Mouse (Mus musculus): ENCODE data around the gene Fam129b. TPM values are rescaled to one million over a fixed set of nuclear protein-coding genes. Genes with fewer than 3 reads are reported as not detected.
A peak's percentile ranks its signal among the peaks of the same experiment; 100 is the strongest.

The Fam129b gene
- total RNA-seq, 2 experiments from 2014 or later, result 40.4 to 46.2 TPM

- DNase-seq, result no peak
- intact Hi-C loops (cut with DNase I), result no loop called here
Measured at GRCm38 (mm10) chr2:32888029-32888428, 12.1 kb downstream of the Fam129b start.

- no peak for DNase-seq
- intact Hi-C loops (cut with DNase I), result no loop called here
Measured at GRCm38 (mm10) chr2:32888551-32888950, 12.6 kb downstream of the Fam129b start.

DNA sequence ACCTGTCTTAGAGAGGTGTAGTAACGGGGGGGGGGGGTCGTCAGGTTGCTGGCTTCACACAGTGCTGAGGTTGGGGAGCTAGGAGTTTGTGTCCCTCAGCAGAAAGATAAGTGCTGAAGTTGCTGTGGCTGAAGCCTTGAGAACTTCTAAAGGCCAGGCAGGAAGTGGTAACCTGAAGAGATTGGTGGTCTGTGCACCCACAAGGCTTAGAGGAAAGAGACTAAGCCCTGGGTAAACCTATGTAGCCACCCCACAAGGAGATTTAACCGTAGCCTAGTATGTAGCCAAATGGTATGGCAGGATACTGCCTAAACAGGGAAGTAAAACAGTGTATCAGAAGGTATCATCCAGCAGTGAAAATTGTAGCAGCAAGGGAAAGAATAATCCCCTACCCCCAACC is 14.4 kb downstream of the Fam129b start:
- no peak for DNase-seq
- intact Hi-C loops (cut with DNase I), result no loop called here

- DNase-seq, result no peak
- intact Hi-C loops (cut with DNase I), result no loop called here
Measured at GRCm38 (mm10) chr2:32891278-32891677, 15.4 kb downstream of the Fam129b start.

- no peak for DNase-seq
- intact Hi-C loops (cut with DNase I), result no loop called here
Measured at GRCm38 (mm10) chr2:32892490-32892889, 16.6 kb downstream of the Fam129b start.

GRCm38 (mm10) chr2:32894097-32894496 is 18.2 kb downstream of the Fam129b start:
- no peak for DNase-seq
- intact Hi-C loops (cut with DNase I), result no loop called here

GRCm38 (mm10) chr2:32895606-32896106 is 19.7 kb downstream of the Fam129b start:
- intact Hi-C loops (cut with DNase I), result no loop called here
- DNase-seq, result no peak

GRCm38 (mm10) chr2:32896507-32897147 is 20.7 kb downstream of the Fam129b start:
- no peak for DNase-seq
- intact Hi-C loops (cut with DNase I), result no loop called here

DNA sequence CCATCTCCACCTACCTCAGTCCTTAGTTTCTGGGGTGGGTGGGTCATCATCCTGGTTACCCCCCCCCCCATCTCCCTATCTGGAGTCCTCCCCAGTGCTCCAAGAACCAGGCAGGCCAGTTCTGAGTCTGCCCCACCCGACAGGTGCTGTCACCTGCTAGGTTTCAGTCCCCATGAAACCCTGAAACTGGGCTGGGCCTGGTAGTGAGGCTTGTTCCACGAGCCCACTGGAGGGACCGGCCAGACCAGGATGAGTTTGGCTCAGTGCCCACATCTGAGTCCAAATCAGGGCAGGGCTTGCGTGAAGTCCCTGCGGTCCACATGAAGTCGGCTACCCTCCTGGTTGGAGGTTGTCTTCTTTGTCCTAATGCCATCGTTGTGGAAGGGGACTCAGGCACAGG is 23.1 kb downstream of the Fam129b start:
- intact Hi-C loops (cut with DNase I), result no loop called here
- no peak for DNase-seq

DNA sequence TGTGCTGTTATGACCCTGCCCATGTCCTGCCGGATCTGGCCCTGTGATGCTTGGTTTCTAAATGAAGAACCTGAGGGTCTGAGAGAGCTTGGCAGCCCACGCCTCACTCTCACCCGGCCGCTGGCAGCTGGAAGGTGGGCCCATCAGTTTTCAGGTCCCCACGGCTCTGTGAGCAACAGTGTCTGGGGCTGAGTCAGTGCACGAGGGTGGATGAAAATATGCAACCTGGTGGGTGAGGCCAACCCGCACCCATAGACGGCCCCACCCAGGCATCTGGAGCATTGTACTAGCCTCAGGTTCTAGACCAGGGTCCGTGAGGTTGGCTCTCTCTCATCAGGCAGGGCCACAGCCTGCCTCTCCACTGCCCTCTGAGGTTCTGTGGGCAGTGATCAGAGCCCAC is 26.2 kb downstream of the Fam129b start:
- intact Hi-C loops (cut with DNase I), result no loop called here
- DNase-seq, result no peak

DNA sequence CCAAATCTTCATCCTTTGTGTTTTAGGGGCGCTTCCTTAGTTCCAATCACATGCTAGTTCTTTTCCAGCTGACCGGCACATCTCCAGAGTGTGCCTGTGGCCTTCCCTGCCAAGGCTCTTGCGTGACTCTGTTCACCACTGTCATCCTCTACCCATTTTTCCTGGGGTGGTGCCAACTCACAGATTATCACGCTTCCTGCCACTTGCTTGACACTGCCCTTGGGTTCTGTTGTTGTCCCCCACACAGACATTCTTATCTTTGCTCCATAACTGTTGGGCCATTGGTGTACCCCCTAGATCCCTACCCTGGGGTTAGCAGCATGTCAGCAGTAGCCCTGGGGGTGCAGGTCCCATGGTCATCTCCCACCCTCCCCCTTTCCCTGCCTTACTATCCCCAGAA is 27.6 kb downstream of the Fam129b start:
- intact Hi-C loops (cut with DNase I), result no loop called here
- no peak for DNase-seq

DNA sequence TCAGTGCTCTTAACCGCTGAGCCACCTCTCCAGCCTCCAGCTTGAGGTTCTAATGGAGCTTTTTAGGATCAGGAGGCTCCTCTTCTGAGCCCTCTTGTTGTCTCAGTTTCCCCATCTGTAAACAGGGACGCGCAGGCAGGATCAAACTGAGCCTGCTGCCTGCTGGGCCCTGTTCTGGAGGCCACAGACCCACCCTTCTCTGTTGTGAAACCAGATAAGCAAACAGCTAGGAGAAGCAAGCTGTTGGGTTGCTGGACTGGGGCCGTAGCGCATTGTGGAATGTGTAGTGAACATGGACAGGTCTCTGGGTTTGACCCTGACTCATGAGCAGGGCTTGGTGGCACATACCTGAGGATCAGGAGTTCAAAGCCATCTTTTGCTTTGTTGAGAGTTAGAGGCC is 28.7 kb downstream of the Fam129b start:
- intact Hi-C loops (cut with DNase I), result no loop called here
- no peak for DNase-seq

DNA sequence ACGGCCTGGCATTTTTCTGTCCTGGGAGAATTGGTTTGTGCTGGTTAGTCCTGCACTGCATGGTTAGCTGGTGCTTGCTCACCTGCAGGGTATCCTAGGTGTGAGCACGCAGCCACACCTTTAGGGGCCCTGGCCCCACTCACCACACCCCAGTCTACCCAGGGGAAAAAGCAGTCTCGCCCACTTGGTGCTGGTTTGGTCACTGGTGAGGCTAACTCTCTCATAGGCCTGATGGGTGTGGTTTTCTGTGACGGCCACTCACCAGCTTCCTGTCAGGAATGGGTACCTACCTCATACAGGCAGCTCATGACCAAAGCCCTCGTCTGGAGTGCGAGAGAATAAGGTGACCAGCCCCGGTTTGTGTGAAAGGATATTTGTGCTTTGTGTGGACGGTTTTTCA is 29.4 kb downstream of the Fam129b start:
- intact Hi-C loops (cut with DNase I), result no loop called here

DNA sequence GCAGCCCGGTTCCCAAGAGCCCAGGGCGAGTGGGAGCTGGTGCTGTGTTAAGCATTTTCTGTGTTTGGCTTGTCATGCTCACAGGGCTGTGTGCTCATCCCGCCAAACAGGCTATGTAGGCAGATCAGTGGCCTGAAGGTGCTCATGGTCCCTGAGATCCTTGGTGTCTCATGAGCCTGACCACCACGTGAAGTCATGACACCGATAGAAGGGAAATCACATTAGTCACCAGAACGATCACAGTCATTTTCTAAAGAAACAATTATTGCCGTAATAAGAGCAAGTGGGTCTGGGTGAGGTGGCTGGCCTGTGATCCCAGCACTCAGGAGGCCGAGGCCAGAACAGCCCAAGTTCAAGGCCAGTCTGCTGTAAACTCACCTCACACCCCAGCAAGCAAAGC is 31.5 kb downstream of the Fam129b start:
- no peak for DNase-seq
- intact Hi-C loops (cut with DNase I), result no loop called here

More for the DNA sequence above, 29.4 kb downstream of the Fam129b start:
- DNase-seq, result no peak

- intact Hi-C loops (cut with DNase I), result no loop called here
- peak; percentile 82 to 83 for DNase-seq
Measured at GRCm38 (mm10) chr2:32908272-32908671, 32.4 kb downstream of the Fam129b start.

- intact Hi-C loops (cut with DNase I), result no loop called here
- DNase-seq, result peak; percentile 63 to 65
Measured at GRCm38 (mm10) chr2:32908796-32909195, 32.9 kb downstream of the Fam129b start.

DNA sequence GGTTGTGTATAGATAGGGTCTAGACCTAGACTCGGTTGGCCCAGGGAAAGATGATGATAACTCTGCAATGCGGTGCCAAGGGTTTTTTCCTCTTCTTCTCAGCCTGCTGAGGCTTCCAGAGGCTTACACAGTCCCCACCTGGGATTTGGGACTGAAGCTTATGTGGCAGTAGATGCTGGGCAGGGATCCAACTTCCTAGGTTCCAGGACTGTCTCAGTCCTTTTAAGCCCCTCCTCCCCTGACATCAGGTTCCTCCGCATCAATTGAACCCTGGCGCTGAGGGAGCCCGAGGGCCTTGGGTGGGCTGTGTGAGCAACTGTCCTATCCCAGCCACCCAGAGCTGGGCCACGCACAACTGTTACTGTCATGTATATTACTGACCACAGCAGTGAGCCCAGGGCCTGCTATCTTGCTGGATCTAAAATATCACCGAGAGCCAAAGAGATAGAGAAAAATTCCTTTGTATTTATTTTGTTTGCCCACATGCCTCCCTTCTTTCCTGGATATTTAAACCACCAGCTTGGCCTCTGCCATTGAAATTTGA is 35.8 kb downstream of the Fam129b start:
- intact Hi-C loops (cut with DNase I), result loop anchor here (1.0 to 2.0 kb wide), 2 partner anchors 35 to 46 kb away; partner anchors contain the start of gene Fam129b
- DNase-seq, result no peak

DNA sequence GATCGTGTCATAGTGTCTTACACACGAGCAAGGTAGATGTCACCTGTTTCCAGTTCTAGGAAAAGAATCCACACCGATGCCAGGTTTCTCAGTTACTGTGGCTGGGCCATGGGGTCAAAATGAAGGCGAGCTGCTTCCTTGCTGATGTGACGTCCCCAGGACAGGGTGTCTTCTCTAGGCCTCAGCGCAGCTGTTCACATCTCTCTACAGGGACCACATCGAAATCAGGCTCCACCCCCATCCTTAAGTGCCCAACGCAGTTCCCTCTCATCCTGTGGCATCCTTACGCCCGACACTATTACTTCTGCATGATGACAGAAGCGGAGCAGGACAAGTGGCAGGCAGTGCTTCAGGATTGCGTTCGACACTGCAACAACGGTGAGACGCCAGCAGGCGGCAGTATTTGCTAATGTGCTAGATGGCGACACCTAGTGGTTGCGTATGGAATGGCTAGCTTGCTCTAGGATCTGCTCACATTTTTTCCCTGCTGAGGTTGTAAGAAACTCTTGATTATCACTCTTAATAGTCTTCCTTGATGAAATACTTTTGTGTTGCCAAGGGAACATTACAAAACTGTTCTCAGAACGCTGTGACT is 36.4 kb downstream of the Fam129b start:
- DNase-seq, result peak; percentile 89 to 92
- intact Hi-C loops (cut with DNase I), result loop anchor here (1.0 to 2.0 kb wide), 2 partner anchors 36 to 47 kb away; partner anchors contain the start of gene Fam129b

- peak; percentile 52 to 57 for DNase-seq
- intact Hi-C loops (cut with DNase I), result no loop called here
Measured at GRCm38 (mm10) chr2:32914362-32914761, 38.4 kb downstream of the Fam129b start.

DNA sequence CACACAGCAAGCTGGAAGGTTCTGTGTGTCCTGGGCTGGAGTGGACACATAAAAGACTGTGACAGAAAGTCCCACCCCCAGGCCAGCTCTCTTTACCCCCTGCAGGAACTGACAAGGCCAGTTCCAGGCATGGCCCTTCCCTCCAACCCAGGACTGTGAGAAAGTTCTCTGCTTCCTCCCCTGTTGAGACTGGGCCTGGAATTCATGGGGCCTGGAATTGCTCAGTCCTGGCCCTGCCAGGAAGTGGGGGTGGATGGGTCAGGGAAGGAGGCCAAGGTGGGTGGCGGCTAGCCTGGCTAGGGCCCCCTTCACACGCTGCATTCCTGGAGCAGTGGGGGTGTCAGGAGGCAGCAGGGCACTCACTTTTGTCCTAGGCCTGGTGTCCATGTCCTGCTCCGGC is 39.0 kb downstream of the Fam129b start:
- DNase-seq, result peak; percentile 85 to 88
- intact Hi-C loops (cut with DNase I), result no loop called here

- DNase-seq, result peak; percentile 51 to 55
- intact Hi-C loops (cut with DNase I), result no loop called here
Measured at GRCm38 (mm10) chr2:32917526-32917925, 41.6 kb downstream of the Fam129b start.

DNA sequence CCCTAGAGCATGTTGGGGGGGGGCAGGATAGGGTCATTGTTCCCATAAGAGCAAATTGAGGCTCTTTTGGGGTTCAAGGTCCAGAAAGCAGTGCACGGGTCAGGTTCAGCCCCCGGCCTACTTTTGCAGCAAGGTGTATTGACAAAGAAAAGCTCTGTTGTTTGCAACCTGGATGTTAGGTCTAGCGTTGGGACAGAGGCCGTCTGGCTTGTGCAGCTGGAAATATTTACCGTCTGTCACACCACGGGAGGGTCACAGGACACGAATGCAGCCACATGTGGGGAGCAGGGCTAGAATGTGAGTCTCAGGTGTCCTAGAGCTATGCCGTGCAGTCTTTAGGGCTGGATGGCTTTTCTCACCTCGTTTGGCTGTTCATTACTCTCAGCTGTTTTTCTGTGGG is 42.5 kb downstream of the Fam129b start:
- intact Hi-C loops (cut with DNase I), result no loop called here

More for the DNA sequence above, 42.5 kb downstream of the Fam129b start:
- no peak for DNase-seq
